Mouse (Mus musculus) liver, embryonic 14.5 days (tissue): Measurements from ENCODE around the gene Fgfr2. TPM values are rescaled to one million over a fixed set of nuclear protein-coding genes. Genes with fewer than 3 reads are reported as not detected.
A peak's percentile ranks its signal among the peaks of the same experiment; 100 is the strongest.

Experiments used
- ATAC-seq: fragments of 200-750 bp; cut with Nextera tagmentation; 2 replicates; pipeline ENCODE4 v1.8.0; 2017; ENCODE audit warnings: moderate number of reproducible peaks, mild to moderate bottlenecking, moderate library complexity; ENCODE audit not compliant: insufficient read depth
- DNase-seq, 3 experiments: peaks; one replicate each; pipeline ENCODE4 v3.0.0-alpha.2; 2012 to 2013; ENCODE audit warnings: low read depth in 3 of 3, low spot score in 3 of 3
- H3K27ac ChIP-seq: fragments of 300-500 bp; sonication (generic); 2 replicates; pipeline ENCODE4 v1.5.1; 2014; ENCODE audit warnings: moderate library complexity, mild to moderate bottlenecking, control low read depth, inconsistent platforms
- H3K27me3 ChIP-seq: fragments of 300-500 bp; sonication (generic); 2 replicates; pipeline ENCODE4 v1.6.1; 2014; ENCODE audit warnings: mild to moderate bottlenecking, low read length, moderate library complexity; ENCODE audit not compliant: control insufficient read depth, insufficient read depth
- H3K36me3 ChIP-seq: fragments of 300-500 bp; sonication (generic); replicated peaks from 2 replicates; pipeline ENCODE4 v1.6.1; 2014; ENCODE audit warnings: low read depth; ENCODE audit not compliant: control insufficient read depth, insufficient read depth
- H3K4me1 ChIP-seq, 2 experiments: fragments of 200-500 bp in 1 of 2; fragments of 300-500 bp in 1 of 2; sonication (generic) in 1 of 2; replicated peaks; 2 replicates each; pipeline ENCODE4 v1.6.1; 2012 to 2014; ENCODE audit warnings: antibody characterized with exemption in 1 of 2, inconsistent platforms in 1 of 2, low read length in 1 of 2; ENCODE audit not compliant: control insufficient read depth in 2 of 2, insufficient read depth in 2 of 2
- H3K4me2 ChIP-seq: fragments of 300-500 bp; sonication (generic); 2 replicates; pipeline ENCODE4 v1.6.1; 2014; ENCODE audit warnings: low read depth, mild to moderate bottlenecking, control low read depth, moderate library complexity
- H3K4me3 ChIP-seq, 2 experiments: fragments of 200-500 bp in 1 of 2; fragments of 300-500 bp in 1 of 2; sonication (generic) in 1 of 2; 2 replicates each; pipeline ENCODE4 v1.5.1; 2012 to 2014; ENCODE audit warnings: low read depth in 2 of 2, low read length in 2 of 2, mild to moderate bottlenecking in 2 of 2, control low read depth in 1 of 2, inconsistent platforms in 1 of 2, moderate library complexity in 1 of 2; ENCODE audit not compliant: insufficient read depth in 1 of 2
- H3K9ac ChIP-seq: fragments of 300-500 bp; sonication (generic); replicated peaks from 2 replicates; pipeline ENCODE4 v1.6.1; 2014; ENCODE audit warnings: mild to moderate bottlenecking, control low read depth, moderate library complexity
- H3K9me3 ChIP-seq: fragments of 300-500 bp; sonication (generic); 2 replicates; pipeline ENCODE4 v1.6.1; 2016; ENCODE audit warnings: low read length, mixed read lengths; ENCODE audit not compliant: control insufficient read depth
- CTCF ChIP-seq: IDR thresholded peaks from 2 replicates; pipeline ENCODE4 v1.5.1; 2016; ENCODE audit warnings: antibody characterized with exemption, low read depth, control low read depth
- EP300 ChIP-seq: IDR thresholded peaks from 2 replicates; pipeline ENCODE4 v1.6.1; 2016; ENCODE audit warnings: antibody characterized with exemption, low read depth
- WGBS: fragments of 180-500 bp; shearing (Covaris S2); extraction: QIAGEN DNeasy Blood & Tissue Kit; methylation state at CpG from one replicate; pipeline ENCODE4 v1.1.7; 2014; ENCODE audit not compliant: insufficient replicate concordance; 5-methylcytosine and 5-hydroxymethylcytosine counted together
- polyA plus RNA-seq, 2 experiments: library from polyadenylated mRNA; depleted of rRNA in 1 of 2; stranded (reverse) in 1 of 2; unstranded in 1 of 2; fragments of >200 nt; fragmentation: Nextera tagmentation in 1 of 2; extraction: Ambion mirVana in 1 of 2; gene quantifications; 2 replicates each; pipeline versions ENCODE4 v1.2.1 to v1.2.3; 2012 to 2014

Gene Fgfr2
- polyA plus RNA-seq, 2 experiments, result 7.9 to 8.8 TPM

GRCm38 (mm10) chr7:132392233-132393013 lies 730.7 kb downstream of the Fgfr2 start:
- peaks cover 7 to 43% of the 10 kb centered on the region in 2 experiments; a peak in 3 of 4 replicates for H3K4me1 ChIP-seq
- no peak overlapping the region for H3K27ac ChIP-seq
- WGBS, result 25% methylated on average over 13 of the region's 13 CpGs
- H3K9me3 ChIP-seq, result no peaks in the 10 kb centered on the region
- ATAC-seq, result no peak
- TF ChIP-seq CTCF (no peak), EP300 (no peak)
- DNase-seq, result no peak
- no peak overlapping the region for H3K4me3 ChIP-seq
- H3K9ac ChIP-seq, result no peak overlapping the region
- no peaks in the 10 kb centered on the region for H3K36me3 ChIP-seq
- H3K27me3 ChIP-seq, result no peaks in the 10 kb centered on the region
- no peak overlapping the region for H3K4me2 ChIP-seq

DNA sequence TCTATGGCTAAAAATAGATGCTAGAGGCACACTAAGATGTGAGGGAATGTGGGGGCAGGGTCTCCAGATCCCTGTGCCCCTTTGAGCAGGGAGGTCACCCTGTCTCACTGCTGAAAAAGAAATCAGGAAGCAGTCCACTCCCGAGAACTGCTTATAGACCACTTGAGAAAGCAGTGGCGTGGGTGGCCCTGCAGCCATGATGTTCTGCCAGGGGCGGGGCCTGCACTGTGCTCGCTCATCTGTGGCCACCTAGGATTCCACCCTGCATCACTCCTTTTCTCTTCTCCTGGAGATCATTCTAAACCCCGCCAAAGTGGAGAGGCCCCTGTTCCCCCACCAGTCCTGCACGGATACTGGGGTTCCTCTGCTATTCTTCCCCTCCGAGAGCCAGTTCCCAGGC lies 733.7 kb downstream of the Fgfr2 start:
- Histone ChIP-seq H3K4me2 (no peak overlapping the region), H3K9ac (no peak overlapping the region), H3K9me3 (no peaks in the 10 kb centered on the region), H3K27ac (no peak overlapping the region), H3K36me3 (no peaks in the 10 kb centered on the region), H3K4me3 (no peak overlapping the region), H3K27me3 (no peaks in the 10 kb centered on the region), H3K4me1 (peaks cover 4 to 49% of the 10 kb centered on the region in 2 experiments)
- DNase-seq (no peak), ATAC-seq (no peak)
- 42% methylated on average over 7 of the region's 7 CpGs for WGBS
- TF ChIP-seq CTCF (no peak), EP300 (no peak)

- Histone ChIP-seq H3K9ac (no peak overlapping the region), H3K27ac (no peak overlapping the region), H3K9me3 (no peaks in the 10 kb centered on the region), H3K4me3 (no peak overlapping the region), H3K27me3 (no peaks in the 10 kb centered on the region), H3K4me1 (peaks cover 4 to 40% of the 10 kb centered on the region in 2 experiments), H3K4me2 (no peak overlapping the region), H3K36me3 (no peaks in the 10 kb centered on the region)
- ATAC-seq (peak; percentile 62), DNase-seq (no peak)
- TF ChIP-seq EP300, result no peak
- no peak for TF ChIP-seq CTCF
- WGBS, result 6% methylated on average over 5 of the region's 5 CpGs
Measured at GRCm38 (mm10) chr7:132387507-132387906, 735.6 kb downstream of the Fgfr2 start.

DNA sequence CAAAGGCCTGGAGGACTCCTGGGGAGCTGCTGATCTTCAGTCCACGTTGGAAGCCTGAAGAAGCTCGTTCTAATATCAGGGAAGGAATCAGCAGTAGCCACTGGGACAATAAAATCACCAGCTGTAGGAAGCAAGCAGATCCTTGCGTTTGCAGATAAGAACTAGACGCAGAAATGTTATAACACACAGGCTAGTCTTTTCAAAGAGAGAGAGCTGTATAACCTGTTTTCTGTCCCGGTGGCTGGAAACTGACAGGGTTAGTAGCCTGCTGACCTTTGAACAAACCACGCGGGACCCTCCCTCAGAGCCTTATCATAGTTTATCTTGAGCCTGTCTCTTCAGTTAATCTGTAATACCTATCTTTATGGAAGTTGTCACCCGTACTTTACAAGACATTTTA lies 736.8 kb downstream of the Fgfr2 start:
- Histone ChIP-seq H3K27me3 (no peaks in the 10 kb centered on the region), H3K9me3 (no peaks in the 10 kb centered on the region), H3K9ac (no peak overlapping the region), H3K36me3 (no peaks in the 10 kb centered on the region), H3K27ac (no peak overlapping the region), H3K4me2 (no peak overlapping the region), H3K4me1 (peaks cover 4 to 33% of the 10 kb centered on the region in 2 experiments), H3K4me3 (no peak overlapping the region)
- DNase-seq, result no peak
- TF ChIP-seq CTCF, result no peak
- no peak for TF ChIP-seq EP300
- ATAC-seq, result no peak
- WGBS, result 9% methylated on average over 8 of the region's 8 CpGs

GRCm38 (mm10) chr7:132385456-132386130 lies 737.6 kb downstream of the Fgfr2 start:
- 36% methylated on average over 7 of the region's 7 CpGs for WGBS
- no peak for ATAC-seq
- TF ChIP-seq EP300 (no peak), CTCF (no peak)
- no peaks in the 10 kb centered on the region for H3K9me3 ChIP-seq
- H3K4me3 ChIP-seq, result no peak overlapping the region
- DNase-seq, result no peak
- peaks cover 4 to 37% of the 10 kb centered on the region in 2 experiments for H3K4me1 ChIP-seq
- H3K4me2 ChIP-seq, result no peak overlapping the region
- H3K36me3 ChIP-seq, result no peaks in the 10 kb centered on the region
- no peaks in the 10 kb centered on the region for H3K27me3 ChIP-seq
- no peak overlapping the region for H3K9ac ChIP-seq
- H3K27ac ChIP-seq, result no peak overlapping the region
